Mouse (Mus musculus): ENCODE measurements around the gene Idi1. TPM values are rescaled to one million over a fixed set of nuclear protein-coding genes. Genes with fewer than 3 reads are reported as not detected.

The Idi1 gene
- 54.4 and 60.4 TPM in 2 replicates for polyA plus RNA-seq (2012; rRNA removed)

DNA sequence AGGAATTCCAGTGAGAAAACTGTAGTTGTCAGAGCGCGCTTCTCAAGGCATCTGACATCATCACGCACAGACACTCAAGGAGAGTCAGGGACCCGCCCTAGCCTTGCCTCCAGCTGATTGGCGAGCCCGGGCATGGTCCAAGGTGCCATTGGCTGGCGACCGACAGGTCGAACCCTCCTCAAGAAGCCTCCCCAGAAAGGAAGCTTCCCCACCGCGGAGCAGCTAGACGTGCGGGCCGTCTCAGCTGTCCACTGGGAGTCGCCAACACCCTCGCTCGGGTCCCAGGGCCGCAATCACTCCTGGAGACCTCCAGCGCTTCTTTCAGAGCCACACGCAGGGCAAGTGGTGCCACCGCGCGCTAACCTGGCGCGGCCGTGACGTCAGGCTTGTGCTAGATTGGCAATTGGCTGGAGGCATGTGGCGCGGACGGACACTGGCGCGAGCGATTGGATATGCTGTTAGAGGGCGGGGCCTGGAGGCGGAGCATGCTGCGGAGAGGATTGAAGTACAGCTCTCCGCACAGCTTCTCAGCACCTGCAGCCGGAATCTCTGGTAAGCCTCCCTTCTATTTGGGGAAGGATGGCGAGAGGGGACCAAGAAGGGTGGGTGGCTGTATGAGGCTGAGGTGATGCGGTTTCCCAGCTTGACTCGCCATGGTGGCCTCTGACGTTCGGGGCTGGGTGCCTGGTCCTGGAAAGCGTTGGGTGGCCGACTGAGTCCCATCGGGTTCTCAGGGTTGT, at the start of gene Idi1:
Gene Idi1, plus strand, starts transcription at position 57 of the 740 bp plus-strand sequence.

DNA sequence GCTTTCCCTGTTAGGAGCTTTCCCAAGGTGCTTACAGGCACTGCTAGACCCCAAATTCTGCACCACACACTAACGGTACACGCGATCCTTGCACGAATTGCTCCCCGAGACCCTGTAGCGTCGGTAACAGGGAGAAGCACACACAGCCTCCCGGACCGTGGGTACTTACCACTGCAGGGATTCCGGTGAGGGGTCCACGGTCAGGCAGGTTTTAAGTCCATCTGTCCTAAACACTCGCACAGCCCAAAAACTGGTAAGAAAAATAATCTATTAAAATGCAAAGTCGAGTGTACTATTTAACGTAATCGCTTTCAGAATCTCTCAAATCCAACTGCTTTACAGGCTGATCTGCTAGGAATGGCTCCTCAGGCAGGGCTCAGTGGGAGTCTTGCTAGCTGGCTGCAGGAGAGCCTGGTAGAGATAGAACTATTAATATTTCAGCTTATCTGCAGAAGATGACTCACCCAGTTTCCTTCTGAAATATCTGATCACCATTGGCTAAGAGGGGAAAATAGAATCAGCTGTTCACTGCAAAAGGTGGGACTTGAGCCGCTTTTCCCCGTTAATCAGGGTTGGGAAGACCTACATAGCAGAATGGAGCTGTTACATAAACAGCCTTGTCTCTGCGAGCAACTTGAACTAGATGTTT, 13.9 kb upstream of the Idi1 start, which contains the start of gene Wdr37:
Gene Wdr37, minus strand, starts transcription at position 596 of the 649 bp plus-strand sequence.

Other genes starting within 250 kb of the Idi1 start
- 4.2 and 5.5 TPM in 2 replicates for gene Wdr37, start 13.6 kb upstream of the Idi1 start, polyA plus RNA-seq (2012; rRNA removed)
- gene Gm9745, start 62.7 kb downstream of the Idi1 start, polyA plus RNA-seq (2012; rRNA removed) = not detected in 2 replicates
- 0.02 TPM in 1 of 2 replicates, not detected in the other for gene Idi2, start 67.4 kb downstream of the Idi1 start, polyA plus RNA-seq (2012; rRNA removed)
- 17.2 and 17.5 TPM in 2 replicates for gene Gtpbp4, start 110.6 kb downstream of the Idi1 start, polyA plus RNA-seq (2012; rRNA removed)
- 15.9 and 19.7 TPM in 2 replicates for gene Larp4b, start 208.4 kb downstream of the Idi1 start, polyA plus RNA-seq (2012; rRNA removed)

Measured in liver, embryonic 14 days (tissue).